Mouse (Mus musculus) liver, embryonic 14.5 days (tissue): ENCODE data around the gene Nol3. TPM values are rescaled to one million over a fixed set of nuclear protein-coding genes. Genes with fewer than 3 reads are reported as not detected.
A peak's percentile ranks its signal among the peaks of the same experiment; 100 is the strongest.

Experiments
- ATAC-seq: fragments of 200-750 bp; cut with Nextera tagmentation; 2 replicates; pipeline ENCODE4 v1.8.0; 2017; ENCODE audit warnings: moderate number of reproducible peaks, mild to moderate bottlenecking, moderate library complexity; ENCODE audit not compliant: insufficient read depth
- DNase-seq, 3 experiments: peaks; one replicate each; pipeline ENCODE4 v3.0.0-alpha.2; 2012 to 2013; ENCODE audit warnings: low read depth in 3 of 3, low spot score in 3 of 3
- H3K27ac ChIP-seq: fragments of 300-500 bp; sonication (generic); 2 replicates; pipeline ENCODE4 v1.5.1; 2014; ENCODE audit warnings: moderate library complexity, mild to moderate bottlenecking, control low read depth, inconsistent platforms
- H3K27me3 ChIP-seq: fragments of 300-500 bp; sonication (generic); 2 replicates; pipeline ENCODE4 v1.6.1; 2014; ENCODE audit warnings: mild to moderate bottlenecking, low read length, moderate library complexity; ENCODE audit not compliant: control insufficient read depth, insufficient read depth
- H3K36me3 ChIP-seq: fragments of 300-500 bp; sonication (generic); replicated peaks from 2 replicates; pipeline ENCODE4 v1.6.1; 2014; ENCODE audit warnings: low read depth; ENCODE audit not compliant: control insufficient read depth, insufficient read depth
- H3K4me1 ChIP-seq, 2 experiments: fragments of 200-500 bp in 1 of 2; fragments of 300-500 bp in 1 of 2; sonication (generic) in 1 of 2; replicated peaks; 2 replicates each; pipeline ENCODE4 v1.6.1; 2012 to 2014; ENCODE audit warnings: antibody characterized with exemption in 1 of 2, inconsistent platforms in 1 of 2, low read length in 1 of 2; ENCODE audit not compliant: control insufficient read depth in 2 of 2, insufficient read depth in 2 of 2
- H3K4me2 ChIP-seq: fragments of 300-500 bp; sonication (generic); 2 replicates; pipeline ENCODE4 v1.6.1; 2014; ENCODE audit warnings: low read depth, mild to moderate bottlenecking, control low read depth, moderate library complexity
- H3K4me3 ChIP-seq, 2 experiments: fragments of 200-500 bp in 1 of 2; fragments of 300-500 bp in 1 of 2; sonication (generic) in 1 of 2; 2 replicates each; pipeline ENCODE4 v1.5.1; 2012 to 2014; ENCODE audit warnings: low read depth in 2 of 2, low read length in 2 of 2, mild to moderate bottlenecking in 2 of 2, control low read depth in 1 of 2, inconsistent platforms in 1 of 2, moderate library complexity in 1 of 2; ENCODE audit not compliant: insufficient read depth in 1 of 2
- H3K9ac ChIP-seq: fragments of 300-500 bp; sonication (generic); replicated peaks from 2 replicates; pipeline ENCODE4 v1.6.1; 2014; ENCODE audit warnings: mild to moderate bottlenecking, control low read depth, moderate library complexity
- H3K9me3 ChIP-seq: fragments of 300-500 bp; sonication (generic); 2 replicates; pipeline ENCODE4 v1.6.1; 2016; ENCODE audit warnings: low read length, mixed read lengths; ENCODE audit not compliant: control insufficient read depth
- CTCF ChIP-seq: IDR thresholded peaks from 2 replicates; pipeline ENCODE4 v1.5.1; 2016; ENCODE audit warnings: antibody characterized with exemption, low read depth, control low read depth
- EP300 ChIP-seq: IDR thresholded peaks from 2 replicates; pipeline ENCODE4 v1.6.1; 2016; ENCODE audit warnings: antibody characterized with exemption, low read depth
- WGBS: fragments of 180-500 bp; shearing (Covaris S2); extraction: QIAGEN DNeasy Blood & Tissue Kit; methylation state at CpG from one replicate; pipeline ENCODE4 v1.1.7; 2014; ENCODE audit not compliant: insufficient replicate concordance; 5-methylcytosine and 5-hydroxymethylcytosine counted together
- polyA plus RNA-seq, 2 experiments: library from polyadenylated mRNA; depleted of rRNA in 1 of 2; stranded (reverse) in 1 of 2; unstranded in 1 of 2; fragments of >200 nt; fragmentation: Nextera tagmentation in 1 of 2; extraction: Ambion mirVana in 1 of 2; gene quantifications; 2 replicates each; pipeline versions ENCODE4 v1.2.1 to v1.2.3; 2012 to 2014

Gene Nol3
- polyA plus RNA-seq, 2 experiments: 0.02 TPM; not detected in 1

- no peak for ATAC-seq
- Histone ChIP-seq H3K9ac (no peak overlapping the region), H3K36me3 (peaks cover 12% of the 10 kb centered on the region), H3K4me2 (0 out of 2 replicates have a peak overlapping the region, but pooled peaks have one; percentile 6), H3K4me1 (peaks cover 18 to 29% of the 10 kb centered on the region in 2 experiments), H3K27me3 (peaks cover 11% of the 10 kb centered on the region), H3K9me3 (no peaks in the 10 kb centered on the region), H3K4me3 (no peak overlapping the region), H3K27ac (no peak overlapping the region)
- TF ChIP-seq CTCF (no peak), EP300 (no peak)
- DNase-seq: no peak
- 74% methylated on average over 9 of the region's 9 CpGs for WGBS
Observed at GRCm38 (mm10) chr8:105294776-105295175, 18.8 kb downstream of the Nol3 start.

DNA sequence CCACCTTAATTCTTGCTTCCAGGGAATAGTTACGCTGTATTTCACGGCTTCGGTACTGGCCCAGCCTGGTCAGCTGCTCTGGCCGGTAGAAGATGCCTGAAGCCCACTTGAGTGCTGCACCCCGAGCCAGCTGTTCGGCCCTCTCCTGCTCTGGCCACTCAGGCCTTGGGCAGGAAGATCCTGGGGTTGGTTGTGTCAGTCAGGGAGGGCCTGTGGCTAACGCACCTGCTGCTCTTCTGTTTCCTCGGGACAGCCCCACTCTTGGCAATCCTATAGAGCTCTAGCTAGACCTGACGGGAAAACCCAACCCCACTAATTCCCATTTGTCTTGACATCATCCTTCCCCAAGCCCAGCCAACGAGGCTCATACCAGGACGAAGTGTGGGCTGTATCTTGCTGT is 19.3 kb downstream of the Nol3 start:
- Histone ChIP-seq H3K4me1 (peaks cover 18 to 27% of the 10 kb centered on the region in 2 experiments), H3K4me2 (no peak overlapping the region), H3K9ac (no peak overlapping the region), H3K4me3 (0 out of 4 replicates have a peak overlapping the region, but pooled peaks of 1 of the 2 experiments have one; percentile 4), H3K27me3 (peaks cover 6% of the 10 kb centered on the region), H3K27ac (no peak overlapping the region), H3K9me3 (no peaks in the 10 kb centered on the region), H3K36me3 (peaks cover 16% of the 10 kb centered on the region)
- ATAC-seq (no peak), DNase-seq (no peak)
- 54% methylated on average over 11 of the region's 11 CpGs for WGBS
- no peak for TF ChIP-seq EP300
- TF ChIP-seq CTCF: no peak

DNA sequence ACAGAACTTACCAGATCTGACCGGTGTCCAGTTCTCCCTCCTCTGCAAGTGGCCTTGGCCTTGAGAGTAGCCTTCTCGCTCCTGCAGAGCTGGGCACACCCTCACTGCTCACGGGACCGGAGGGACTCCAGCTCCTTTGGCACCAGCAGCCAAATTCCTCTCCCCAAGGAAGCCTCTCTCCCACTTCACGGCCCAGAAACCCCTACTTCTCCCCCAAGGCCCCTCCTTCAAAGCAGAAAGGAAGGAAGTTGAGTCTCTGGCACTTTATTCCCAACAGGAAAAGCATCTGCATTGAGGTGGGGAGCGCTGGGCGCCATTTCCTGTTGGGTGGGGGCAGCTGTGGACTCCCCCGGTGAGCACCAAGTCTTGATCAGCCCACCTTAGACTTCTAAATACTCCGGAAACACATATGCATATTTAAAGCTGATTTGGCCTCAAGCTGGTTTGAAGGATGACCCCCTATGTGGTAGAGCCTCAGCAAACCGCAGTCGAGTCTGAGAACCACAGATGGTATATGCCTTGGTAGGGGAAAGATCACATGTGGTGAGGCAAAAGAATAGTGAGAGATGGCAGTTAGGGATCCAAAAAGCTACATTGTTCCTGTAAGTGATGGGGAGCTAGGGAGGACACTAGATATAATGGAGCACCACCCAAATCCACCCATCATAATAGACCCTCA is 20.1 kb downstream of the Nol3 start, which contains the start of gene Exoc3l:
Gene Exoc3l, minus strand, starts transcription at position 207 of the 679 bp plus-strand sequence.
- no peak for TF ChIP-seq CTCF
- TF ChIP-seq EP300: no peak
- peak within 1 kb of the TSS; percentile 97 for H3K27ac ChIP-seq
- DNase-seq: no peak
- no peaks in the 10 kb centered on the region for H3K9me3 ChIP-seq
- no peaks in the 10 kb centered on the region for H3K27me3 ChIP-seq
- peak within 1 kb of the TSS; percentile 99 for H3K4me2 ChIP-seq
- no peak for ATAC-seq
- WGBS: 25% methylated on average over 11 of the region's 11 CpGs
- H3K36me3 ChIP-seq: peaks cover 24% of the 10 kb centered on the region
- H3K9ac ChIP-seq: peak within 1 kb of the TSS; percentile 95
- peaks cover 25 to 33% of the 10 kb centered on the region in 2 experiments for H3K4me1 ChIP-seq
- peak within 1 kb of the TSS; percentile 97 to 98 for H3K4me3 ChIP-seq

GRCm38 (mm10) chr8:105297511-105298192 is 21.7 kb downstream of the Nol3 start, which contains the start of gene E2f4:
Gene E2f4, plus strand, starts transcription at chr8:105297663.
- WGBS: under 1% methylated on average over 58 of the region's 58 CpGs
- DNase-seq (peak; percentile 84 to 86 (median 86)), ATAC-seq (peak; percentile 72)
- peak within 1 kb of the TSS; percentile 97 to 98 for H3K4me3 ChIP-seq
- 0 out of 2 replicates have a peak, but pooled peaks have one; percentile 5 for TF ChIP-seq CTCF
- no peak; the same call in 1 of the 2 replicates for TF ChIP-seq EP300
- peaks cover 38 to 46% of the 10 kb centered on the region in 2 experiments for H3K4me1 ChIP-seq
- peak within 1 kb of the TSS; percentile 95 for H3K9ac ChIP-seq
- H3K36me3 ChIP-seq: peaks cover 40% of the 10 kb centered on the region
- peak within 1 kb of the TSS; percentile 99 for H3K4me2 ChIP-seq
- H3K27ac ChIP-seq: peak within 1 kb of the TSS; percentile 97
- H3K9me3 ChIP-seq: no peaks in the 10 kb centered on the region
- H3K27me3 ChIP-seq: no peaks in the 10 kb centered on the region
